Mouse (Mus musculus) myocyte (in vitro differentiated cells): ENCODE data around the gene Dact2.

ENCODE experiments used
- CEBPB ChIP-seq: IDR thresholded peaks from 2 replicates; pipeline ENCODE4 v1.6.1; 2011; ENCODE audit warnings: mild to moderate bottlenecking, moderate library complexity; ENCODE audit not compliant: poor library complexity, insufficient read depth, severe bottlenecking
- E2F4 ChIP-seq: IDR thresholded peaks from one replicate; pipeline ENCODE4 v1.6.1; 2011; ENCODE audit warnings: mild to moderate bottlenecking, control low read depth, moderate library complexity; ENCODE audit not compliant: insufficient read depth
- MAX ChIP-seq: IDR thresholded peaks from one replicate; pipeline ENCODE4 v1.6.1; 2011; ENCODE audit warnings: low read depth, mild to moderate bottlenecking, control low read depth
- MYOD1 ChIP-seq, 3 experiments: IDR thresholded peaks; one replicate each; pipeline ENCODE4 v1.6.1; 2011; ENCODE audit warnings: control low read depth in 2 of 3, low read depth in 2 of 3, mild to moderate bottlenecking in 2 of 3, moderate library complexity in 1 of 3; ENCODE audit not compliant: insufficient read length in 2 of 3, control insufficient read depth in 1 of 3
- POLR2A ChIP-seq: IDR thresholded peaks from one replicate; pipeline ENCODE4 v1.6.1; 2011; ENCODE audit warnings: low read depth, mild to moderate bottlenecking, control low read depth, moderate library complexity; ENCODE audit not compliant: insufficient read length
- POLR2AphosphoS2 ChIP-seq: IDR thresholded peaks from one replicate; pipeline ENCODE4 v1.6.1; 2011; ENCODE audit warnings: low read depth, control low read depth; ENCODE audit not compliant: insufficient read length
- REST ChIP-seq: IDR thresholded peaks from one replicate; pipeline ENCODE4 v1.6.1; 2011; ENCODE audit warnings: mild to moderate bottlenecking, control low read depth, moderate library complexity; ENCODE audit not compliant: insufficient read depth, insufficient read length
- SRF ChIP-seq: IDR thresholded peaks from one replicate; pipeline ENCODE4 v1.6.1; 2011; ENCODE audit warnings: low read depth; ENCODE audit not compliant: control insufficient read depth, insufficient read length
- TCF12 ChIP-seq: IDR thresholded peaks from one replicate; pipeline ENCODE4 v1.6.1; 2011; ENCODE audit warnings: mild to moderate bottlenecking, control low read depth; ENCODE audit not compliant: poor library complexity, insufficient read depth, severe bottlenecking
- TCF3 ChIP-seq: IDR thresholded peaks from one replicate; pipeline ENCODE4 v1.6.1; 2011; ENCODE audit warnings: low read depth, control low read depth; ENCODE audit not compliant: insufficient read length
- USF1 ChIP-seq: IDR thresholded peaks from one replicate; pipeline ENCODE4 v1.6.1; 2011; ENCODE audit warnings: low read depth, mild to moderate bottlenecking, control low read depth, moderate library complexity

DNA sequence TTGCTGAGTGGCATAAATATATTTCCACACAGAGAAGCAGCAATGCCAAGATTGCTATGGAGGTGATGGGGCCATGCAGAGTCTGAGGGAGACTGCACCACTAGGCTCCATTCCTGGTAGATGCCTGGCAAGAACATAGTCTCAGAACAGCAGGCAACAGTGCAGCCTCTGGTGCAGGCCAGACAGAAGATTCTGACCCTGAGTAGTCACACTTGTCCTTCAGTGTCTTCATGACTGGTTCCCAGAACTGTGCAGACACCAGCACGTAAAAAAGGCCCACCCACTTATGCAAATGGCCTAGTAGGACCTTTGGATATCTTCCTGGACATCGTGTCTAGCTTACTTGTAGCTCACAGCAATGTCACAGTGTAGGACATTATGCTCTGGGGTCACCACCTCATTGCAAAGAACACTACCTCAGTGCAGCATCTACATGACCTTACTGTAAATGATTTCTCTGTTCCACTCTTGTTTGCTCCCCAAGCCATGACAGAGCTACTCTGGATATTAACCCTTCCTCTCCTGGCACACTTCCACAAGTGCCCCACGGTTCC, 9.9 kb upstream of the Dact2 start:
- no peak for TF ChIP-seq POLR2A
- TF ChIP-seq CEBPB, result no peak
- no peak for TF ChIP-seq USF1
- TF ChIP-seq MAX, result no peak
- no peak for TF ChIP-seq REST
- TF ChIP-seq POLR2AphosphoS2, result no peak
- no peak for TF ChIP-seq MYOD1 (IDR thresholded peaks at IDR 0.05; ENCODE audit: control insufficient read depth in 1 of 3, insufficient read length in 2 of 3, low read depth in 2 of 3)
- TF ChIP-seq TCF12, result no peak
- no peak for TF ChIP-seq TCF3
- TF ChIP-seq E2F4, result no peak
- TF ChIP-seq SRF, result no peak
